Mouse (Mus musculus) stomach, embryonic 15.5 days (tissue): ENCODE measurements around the gene Pam16. TPM values are rescaled to one million over a fixed set of nuclear protein-coding genes. Genes with fewer than 3 reads are reported as not detected.

Experiments
- ATAC-seq: fragments of 200-750 bp; cut with Nextera tagmentation; 2 replicates; pipeline ENCODE4 v1.8.0; 2017; ENCODE audit warnings: low read depth, moderate number of reproducible peaks, moderate TSS enrichment; ENCODE audit not compliant: insufficient read depth, low FRiP score
- H3K27ac ChIP-seq: fragments of 300-500 bp; sonication (generic); 2 replicates; pipeline ENCODE4 v1.5.1; 2015; ENCODE audit warnings: mild to moderate bottlenecking, inconsistent platforms
- H3K27me3 ChIP-seq: fragments of 300-500 bp; sonication (generic); replicated peaks from 2 replicates; pipeline ENCODE4 v1.6.1; 2015; ENCODE audit warnings: inconsistent platforms
- H3K36me3 ChIP-seq: fragments of 300-500 bp; sonication (generic); 2 replicates; pipeline ENCODE4 v1.6.1; 2015; ENCODE audit warnings: inconsistent platforms
- H3K4me1 ChIP-seq: fragments of 300-500 bp; sonication (generic); 2 replicates; pipeline ENCODE4 v1.6.1; 2015; ENCODE audit warnings: inconsistent platforms
- H3K4me2 ChIP-seq: fragments of 300-500 bp; sonication (generic); 2 replicates; pipeline ENCODE4 v1.6.1; 2015; ENCODE audit warnings: mild to moderate bottlenecking, inconsistent platforms
- H3K4me3 ChIP-seq: fragments of 300-500 bp; sonication (generic); replicated peaks from 2 replicates; pipeline ENCODE4 v1.5.1; 2015; ENCODE audit warnings: inconsistent platforms
- H3K9ac ChIP-seq: fragments of 300-500 bp; sonication (generic); 2 replicates; pipeline ENCODE4 v1.6.1; 2015; ENCODE audit warnings: inconsistent platforms
- H3K9me3 ChIP-seq: fragments of 300-500 bp; sonication (generic); 2 replicates; pipeline ENCODE4 v1.6.1; 2016; ENCODE audit warnings: inconsistent platforms
- WGBS: fragments of 180-500 bp; shearing (Covaris S2); methylation state at CpG from one replicate; pipeline ENCODE4 v1.1.7; 2015; 5-methylcytosine and 5-hydroxymethylcytosine counted together
- polyA plus RNA-seq: library from polyadenylated mRNA; unstranded; fragments of >200 nt; fragmentation: Nextera tagmentation; extraction: Ambion mirVana; gene quantifications from 2 replicates; pipeline ENCODE4 v1.2.1, GENCODE M21; 2015

Gene Pam16
- polyA plus RNA-seq, 1 experiment from 2014 or later: 46.5 TPM

DNA sequence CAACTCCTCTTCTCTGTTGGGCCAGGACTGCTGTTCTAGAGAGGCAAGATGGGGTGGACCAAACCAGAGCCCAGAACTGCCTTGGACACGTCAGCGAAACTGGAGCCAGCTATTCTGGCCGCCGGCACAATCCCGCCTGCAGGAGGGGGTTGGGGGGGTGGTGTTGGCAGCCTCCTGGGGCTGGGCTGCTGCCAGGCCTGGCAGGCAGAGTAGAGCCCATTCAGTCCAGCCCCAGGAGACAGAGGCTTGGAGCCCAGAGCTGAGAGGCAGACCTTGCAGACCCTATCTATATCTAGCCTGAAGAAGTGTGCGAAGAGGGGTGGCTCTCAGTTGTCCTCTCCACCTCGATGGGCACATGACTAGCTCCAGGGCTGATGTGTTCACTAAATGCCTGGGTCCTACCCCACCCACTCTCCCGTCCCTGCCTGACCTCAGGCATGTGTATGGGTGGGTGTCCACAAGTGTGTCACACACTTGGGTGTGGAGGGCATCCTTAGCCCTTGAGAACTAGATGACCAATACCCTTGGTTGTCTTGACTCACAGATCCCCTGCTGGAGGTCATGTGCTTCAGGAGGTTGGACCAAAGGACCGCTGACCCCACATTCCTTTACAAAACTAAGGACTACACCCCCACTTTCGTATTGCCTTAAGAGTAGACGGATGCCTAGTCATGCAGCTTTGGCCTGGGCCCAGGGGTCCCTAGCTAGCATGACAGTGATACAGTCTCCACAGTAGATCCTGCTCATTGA lies 19.1 kb upstream of the Pam16 start:
- ATAC-seq: no peak
- Histone ChIP-seq H3K4me1 (peaks cover 69% of the 10 kb centered on the region), H3K27me3 (no peaks in the 10 kb centered on the region)

DNA sequence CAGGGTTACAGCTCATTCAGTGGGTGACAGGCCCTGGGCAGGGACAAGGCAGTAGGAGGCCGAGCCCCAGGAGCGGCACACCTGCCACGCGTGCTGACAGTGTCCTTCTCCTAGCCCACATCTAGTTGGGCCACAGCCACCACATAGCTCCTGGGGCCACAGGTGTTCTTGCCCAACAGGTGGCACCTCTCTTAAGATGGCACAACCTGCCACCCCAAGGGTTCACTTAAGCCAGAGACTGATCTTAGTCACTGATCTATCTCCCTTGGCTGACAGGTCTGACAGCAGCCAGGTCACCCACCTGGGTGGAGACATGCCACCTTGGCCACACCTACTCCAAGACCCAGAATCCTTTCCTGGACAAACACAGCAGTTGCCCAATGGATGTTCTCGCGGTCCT lies 18.1 kb upstream of the Pam16 start:
- Histone ChIP-seq H3K9ac (no peak overlapping the region), H3K4me2 (peak overlapping the region; percentile 87), H3K27me3 (no peaks in the 10 kb centered on the region), H3K36me3 (peaks cover 11% of the 10 kb centered on the region; the same call in 1 of the 2 replicates), H3K4me3 (no peak overlapping the region), H3K4me1 (peaks cover 69% of the 10 kb centered on the region), H3K27ac (peak overlapping the region; percentile 96), H3K9me3 (no peaks in the 10 kb centered on the region)
- no peak for ATAC-seq
- 63% methylated on average over 6 of the region's 6 CpGs for WGBS

More for the DNA sequence above, 19.1 kb upstream of the Pam16 start:
- H3K36me3 ChIP-seq: peaks cover 15% of the 10 kb centered on the region; the same call in 1 of the 2 replicates
- 0 out of 2 replicates have a peak overlapping the region, but pooled peaks have one; percentile 87 for H3K4me2 ChIP-seq
- no peaks in the 10 kb centered on the region for H3K9me3 ChIP-seq
- H3K27ac ChIP-seq: peak overlapping the region; percentile 96
- H3K9ac ChIP-seq: no peak overlapping the region
- WGBS: 62% methylated on average over 11 of the region's 11 CpGs
- no peak overlapping the region for H3K4me3 ChIP-seq

DNA sequence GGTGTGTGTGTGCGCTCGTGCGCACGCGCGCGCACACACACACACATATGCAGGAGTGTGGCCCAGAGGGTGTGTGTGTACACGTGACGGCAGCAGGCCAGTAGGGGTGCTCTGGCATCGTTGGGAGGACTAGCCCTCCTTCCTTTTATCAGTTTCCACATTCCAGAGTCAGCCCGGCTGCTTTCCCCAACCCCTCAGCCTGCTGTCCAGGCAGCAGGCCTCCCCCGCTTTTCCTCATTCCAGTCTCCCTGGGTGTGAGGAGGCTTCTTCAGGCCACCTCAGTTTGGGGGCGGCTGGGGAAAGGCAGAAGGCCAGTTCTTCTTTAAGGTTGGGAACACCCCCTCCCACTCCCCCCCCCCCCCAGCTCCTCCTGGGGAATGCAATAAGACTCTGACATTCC lies 17.4 kb upstream of the Pam16 start:
- Histone ChIP-seq H3K27me3 (no peaks in the 10 kb centered on the region), H3K9ac (no peak overlapping the region), H3K27ac (peak overlapping the region; percentile 96), H3K9me3 (no peaks in the 10 kb centered on the region), H3K36me3 (peaks cover 8% of the 10 kb centered on the region; the same call in 1 of the 2 replicates), H3K4me1 (peaks cover 63% of the 10 kb centered on the region), H3K4me3 (peak overlapping the region; percentile 84), H3K4me2 (peak overlapping the region; percentile 87)
- ATAC-seq: peak; percentile 70
- 16% methylated on average over 13 of the region's 13 CpGs for WGBS

DNA sequence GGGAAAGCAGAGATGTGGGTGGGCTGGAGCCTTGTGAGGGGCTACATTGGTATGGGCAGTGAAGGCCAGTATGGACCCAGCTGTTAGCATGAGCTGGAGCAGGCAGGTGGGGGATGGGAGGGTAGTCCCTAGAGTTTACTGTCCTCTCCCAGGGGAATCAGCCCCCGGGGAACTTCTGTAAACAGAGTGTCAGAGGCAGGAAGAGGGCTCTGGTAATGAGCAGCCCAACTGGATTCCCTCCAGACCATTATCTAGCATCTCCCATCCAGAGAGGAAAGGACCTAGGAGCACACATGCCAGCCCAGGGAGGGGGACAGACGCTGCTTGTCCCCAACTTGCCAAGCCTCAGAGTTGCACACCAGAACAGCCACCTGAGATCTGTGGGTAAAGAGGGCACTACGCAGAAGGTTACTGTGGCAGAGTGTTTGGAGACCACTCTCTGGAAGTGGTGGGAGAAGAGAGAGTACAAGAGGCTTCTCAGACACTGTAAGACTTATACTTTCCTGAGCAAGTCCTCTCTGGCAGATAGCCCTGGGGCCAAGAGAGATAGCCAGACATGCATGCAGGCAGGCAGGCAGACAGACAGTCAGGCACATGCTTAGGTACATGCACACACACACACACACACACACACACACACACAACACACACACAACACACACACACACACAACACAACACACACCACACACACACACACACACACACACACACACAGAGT lies 16.5 kb upstream of the Pam16 start:
- H3K4me1 ChIP-seq: peaks cover 55% of the 10 kb centered on the region

DNA sequence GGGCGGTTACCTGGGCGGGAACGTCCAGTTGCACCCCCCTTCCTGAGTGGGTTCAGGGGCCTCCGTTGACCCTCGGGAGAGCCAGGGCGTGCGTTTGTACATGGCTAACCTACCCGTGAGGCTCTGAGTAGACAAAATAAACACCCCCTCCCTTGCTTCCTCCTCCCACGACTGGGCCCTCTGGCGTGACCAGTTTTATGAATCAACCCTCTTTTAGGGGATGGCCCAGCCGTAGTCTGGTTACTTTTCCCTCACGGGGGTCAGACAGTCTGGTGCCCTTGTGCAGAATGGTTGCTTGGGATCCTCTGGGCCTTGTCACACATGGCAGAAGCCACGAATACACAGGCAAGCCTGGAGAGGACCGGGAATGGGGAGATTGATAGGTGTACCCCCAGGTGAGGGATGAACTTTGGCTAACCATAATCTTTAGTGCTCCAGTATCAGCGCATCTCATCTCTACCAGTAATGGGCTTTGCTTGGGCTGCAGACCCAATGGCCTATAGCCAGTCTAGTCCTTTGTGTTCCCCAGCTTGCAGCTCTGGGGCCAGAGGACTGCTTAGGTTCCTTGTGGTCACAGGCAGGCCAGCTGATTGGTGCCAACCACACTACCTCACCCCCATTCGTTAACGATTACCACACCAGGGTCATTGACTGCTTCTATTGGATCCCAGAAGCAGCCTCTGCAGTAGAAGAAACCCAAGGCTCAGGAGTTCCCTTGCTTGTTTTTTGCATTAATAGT lies 15.6 kb upstream of the Pam16 start:
- peak overlapping the region; percentile 80 for H3K9ac ChIP-seq
- H3K4me2 ChIP-seq: peak overlapping the region; percentile 87
- no peaks in the 10 kb centered on the region for H3K27me3 ChIP-seq
- H3K27ac ChIP-seq: peak overlapping the region; percentile 96
- ATAC-seq: peak; percentile 13
- H3K36me3 ChIP-seq: peaks cover 3% of the 10 kb centered on the region; the same call in 1 of the 2 replicates
- WGBS: 4% methylated on average over 17 of the region's 17 CpGs
- H3K9me3 ChIP-seq: no peaks in the 10 kb centered on the region
- H3K4me3 ChIP-seq: peak overlapping the region; percentile 84
- H3K4me1 ChIP-seq: peaks cover 50% of the 10 kb centered on the region

More for the DNA sequence above, 16.5 kb upstream of the Pam16 start:
- Histone ChIP-seq H3K4me2 (peak overlapping the region; percentile 87), H3K36me3 (peaks cover 8% of the 10 kb centered on the region; the same call in 1 of the 2 replicates), H3K4me3 (peak overlapping the region; percentile 84), H3K27ac (peak overlapping the region; percentile 96), H3K9ac (no peak overlapping the region; the same call in 1 of the 2 replicates), H3K9me3 (no peaks in the 10 kb centered on the region), H3K27me3 (no peaks in the 10 kb centered on the region)
- no peak for ATAC-seq
- WGBS: 29% methylated on average over 3 of the region's 3 CpGs

DNA sequence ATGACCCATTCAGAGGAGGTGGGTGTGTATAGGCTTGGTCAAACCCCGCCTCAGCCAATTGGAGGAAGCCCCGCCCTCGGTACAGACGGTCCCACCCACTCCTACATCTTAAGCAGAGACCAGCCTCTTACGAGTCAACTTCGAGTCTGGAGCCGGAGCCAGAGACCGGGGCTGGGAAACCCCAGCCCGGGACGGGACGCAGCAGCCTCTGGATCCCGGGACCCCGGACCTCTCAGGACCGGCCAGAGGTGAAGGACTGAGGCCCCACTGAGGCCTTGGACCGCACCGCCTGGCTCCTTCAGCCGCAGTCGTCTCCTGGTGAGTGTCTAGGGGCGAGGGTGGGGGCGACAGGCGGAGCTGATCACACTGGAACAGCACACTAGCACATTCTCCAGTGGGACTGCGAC lies 15.0 kb upstream of the Pam16 start, which contains the start of the genes Vasn and Dnaja3:
Gene Vasn (plus strand): TSS at position 111 of the 407 bp plus-strand sequence.
Gene Dnaja3 (plus strand): TSS at position 159 of the 407 bp plus-strand sequence.
- no peaks in the 10 kb centered on the region for H3K9me3 ChIP-seq
- WGBS: under 1% methylated on average over 22 of the region's 22 CpGs
- no peaks in the 10 kb centered on the region for H3K27me3 ChIP-seq
- peak within 1 kb of the TSS; percentile 80 for H3K9ac ChIP-seq
- peak within 1 kb of the TSS; percentile 87 for H3K4me2 ChIP-seq
- H3K36me3 ChIP-seq: no peaks in the 10 kb centered on the region
- peak; percentile 88 for ATAC-seq
- peak within 1 kb of the TSS; percentile 96 for H3K27ac ChIP-seq
- peak within 1 kb of the TSS; percentile 84 for H3K4me3 ChIP-seq
- H3K4me1 ChIP-seq: peaks cover 49% of the 10 kb centered on the region

DNA sequence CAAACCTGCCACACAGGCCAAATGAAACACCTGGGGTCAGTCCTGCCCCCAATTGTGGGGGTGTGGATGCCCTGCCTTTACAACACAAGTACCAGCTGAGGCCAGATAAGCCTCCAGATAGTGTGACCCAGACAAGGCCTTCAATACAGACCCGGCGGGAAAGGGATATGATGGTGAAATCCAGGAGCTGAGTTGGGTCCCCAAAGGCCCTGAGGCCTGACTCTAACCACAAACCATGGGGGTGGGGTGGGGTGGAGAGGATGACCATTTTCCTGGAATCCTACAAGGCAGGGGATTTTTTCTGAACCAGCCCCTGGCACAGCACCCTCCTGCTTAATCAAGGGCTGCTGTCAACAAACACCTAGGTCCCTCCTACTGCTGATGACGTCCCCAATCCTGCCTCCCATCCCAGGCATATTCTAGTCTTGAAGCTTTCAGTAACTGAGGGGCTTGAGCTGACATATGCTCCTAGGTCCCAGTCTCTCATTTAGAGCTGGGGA lies 14.2 kb upstream of the Pam16 start:
- Histone ChIP-seq H3K27ac (no peak overlapping the region), H3K9me3 (no peaks in the 10 kb centered on the region), H3K27me3 (no peaks in the 10 kb centered on the region), H3K4me3 (no peak overlapping the region), H3K4me2 (no peak overlapping the region), H3K4me1 (peaks cover 40% of the 10 kb centered on the region), H3K36me3 (no peaks in the 10 kb centered on the region), H3K9ac (no peak overlapping the region)
- 79% methylated on average over 3 of the region's 3 CpGs for WGBS
- ATAC-seq: no peak

DNA sequence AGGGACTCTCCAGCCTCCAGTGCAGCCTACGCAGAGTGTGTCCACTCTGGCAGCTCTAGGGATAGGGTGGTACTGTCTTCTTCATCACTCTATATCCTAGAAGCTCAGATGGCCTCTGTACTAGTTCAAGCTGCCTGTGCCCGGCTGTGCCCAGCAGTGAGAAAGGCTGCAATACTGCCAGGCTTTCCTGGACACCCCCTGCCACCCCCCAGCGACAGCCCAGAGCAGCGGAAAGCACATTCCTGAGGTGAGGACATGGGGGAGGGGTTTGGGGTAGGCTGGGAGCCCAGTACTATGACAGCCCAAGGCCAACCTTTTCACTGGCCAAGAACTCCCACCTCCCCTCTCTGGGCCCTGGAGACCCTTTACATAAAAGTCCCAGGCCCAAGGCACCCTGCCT lies 11.0 kb upstream of the Pam16 start:
- Histone ChIP-seq H3K27ac (no peak overlapping the region), H3K4me3 (no peak overlapping the region), H3K4me1 (peaks cover 10% of the 10 kb centered on the region), H3K9ac (no peak overlapping the region), H3K36me3 (0 out of 2 replicates have a peak, but pooled peaks cover 2% of the 10 kb centered on the region), H3K27me3 (no peaks in the 10 kb centered on the region), H3K4me2 (no peak overlapping the region), H3K9me3 (no peaks in the 10 kb centered on the region)
- 67% methylated on average over 4 of the region's 4 CpGs for WGBS
- no peak for ATAC-seq

DNA sequence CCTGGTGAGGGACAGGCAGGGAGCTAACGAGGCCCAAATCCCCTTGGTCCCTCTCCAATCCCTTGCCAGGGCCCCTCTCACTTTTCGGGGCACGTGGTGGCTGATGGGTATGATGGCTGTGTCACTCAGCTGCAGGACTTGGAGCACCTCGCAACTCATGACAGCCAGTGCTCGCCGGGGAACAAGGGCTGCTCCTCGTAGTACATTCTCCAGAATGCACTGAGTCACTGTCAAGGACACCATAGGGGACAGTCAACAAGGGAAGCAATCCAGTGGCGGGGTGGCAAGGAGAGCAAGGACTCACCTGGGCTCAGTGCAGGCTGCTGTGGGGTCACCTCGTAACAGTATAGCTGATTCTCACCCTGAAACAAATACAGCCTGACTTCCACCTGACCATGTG lies 9.9 kb upstream of the Pam16 start:
- Histone ChIP-seq H3K9me3 (no peaks in the 10 kb centered on the region), H3K36me3 (0 out of 2 replicates have a peak, but pooled peaks cover 2% of the 10 kb centered on the region), H3K27me3 (no peaks in the 10 kb centered on the region), H3K4me3 (no peak overlapping the region), H3K4me2 (no peak overlapping the region), H3K9ac (no peak overlapping the region), H3K4me1 (peaks cover 4% of the 10 kb centered on the region; the same call in 1 of the 2 replicates), H3K27ac (no peak overlapping the region)
- 87% methylated on average over 9 of the region's 9 CpGs for WGBS
- no peak for ATAC-seq

DNA sequence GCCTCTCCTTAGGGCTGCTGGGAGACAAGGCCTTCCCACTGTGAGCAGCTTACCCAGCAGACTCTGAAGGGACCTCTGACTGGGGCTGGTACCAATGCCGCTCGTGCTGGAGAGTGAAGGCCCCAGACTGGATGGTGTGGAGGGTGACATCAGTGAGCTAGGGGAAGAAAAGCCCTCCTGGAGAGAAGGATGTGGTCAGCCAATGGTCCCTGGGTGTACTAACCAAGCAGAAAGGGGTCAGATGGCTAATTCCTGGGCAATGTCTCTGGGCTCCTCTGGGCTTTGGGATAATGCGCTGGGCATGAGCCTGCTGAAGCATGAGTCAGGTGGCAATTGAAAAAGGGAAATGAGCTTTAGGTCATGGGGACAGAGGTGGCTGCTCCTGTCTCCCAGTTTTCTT lies 8.9 kb upstream of the Pam16 start:
- Histone ChIP-seq H3K4me3 (no peak overlapping the region), H3K9me3 (no peaks in the 10 kb centered on the region), H3K9ac (no peak overlapping the region), H3K4me1 (no peaks in the 10 kb centered on the region), H3K27ac (no peak overlapping the region), H3K36me3 (0 out of 2 replicates have a peak, but pooled peaks cover 2% of the 10 kb centered on the region), H3K27me3 (no peaks in the 10 kb centered on the region), H3K4me2 (no peak overlapping the region)
- WGBS: 91% methylated on average over 3 of the region's 3 CpGs
- ATAC-seq: no peak

DNA sequence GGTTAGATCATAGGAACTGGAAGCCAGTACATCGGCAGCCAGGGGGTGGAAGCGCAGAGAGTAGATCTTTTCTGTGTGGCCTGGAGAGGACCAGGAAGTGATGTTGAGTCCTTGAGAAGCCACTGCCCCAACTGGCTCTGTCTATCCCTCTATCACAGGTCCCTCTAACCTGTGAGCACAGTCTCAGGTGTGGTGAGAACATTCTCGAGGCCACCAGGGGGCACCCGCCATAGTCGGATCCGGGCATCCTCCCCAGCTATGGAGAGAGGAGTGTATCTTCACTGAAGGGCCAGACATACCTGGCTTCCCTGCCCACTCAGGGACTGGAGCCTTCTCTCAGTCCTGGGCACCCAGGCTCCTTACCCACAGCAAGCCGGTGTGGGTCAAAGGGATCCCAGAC lies 7.3 kb upstream of the Pam16 start:
- no peaks in the 10 kb centered on the region for H3K27me3 ChIP-seq
- ATAC-seq: no peak
- 51% methylated on average over 7 of the region's 7 CpGs for WGBS
- no peak overlapping the region for H3K4me2 ChIP-seq
- 0 out of 2 replicates have a peak, but pooled peaks cover 2% of the 10 kb centered on the region for H3K36me3 ChIP-seq
- no peak overlapping the region for H3K27ac ChIP-seq
- H3K9ac ChIP-seq: no peak overlapping the region
- peaks cover 3% of the 10 kb centered on the region; the same call in 1 of the 2 replicates for H3K4me1 ChIP-seq
- no peak overlapping the region for H3K4me3 ChIP-seq
- H3K9me3 ChIP-seq: no peaks in the 10 kb centered on the region
